Mouse (Mus musculus): ENCODE results near the gene Flt3.

DNA sequence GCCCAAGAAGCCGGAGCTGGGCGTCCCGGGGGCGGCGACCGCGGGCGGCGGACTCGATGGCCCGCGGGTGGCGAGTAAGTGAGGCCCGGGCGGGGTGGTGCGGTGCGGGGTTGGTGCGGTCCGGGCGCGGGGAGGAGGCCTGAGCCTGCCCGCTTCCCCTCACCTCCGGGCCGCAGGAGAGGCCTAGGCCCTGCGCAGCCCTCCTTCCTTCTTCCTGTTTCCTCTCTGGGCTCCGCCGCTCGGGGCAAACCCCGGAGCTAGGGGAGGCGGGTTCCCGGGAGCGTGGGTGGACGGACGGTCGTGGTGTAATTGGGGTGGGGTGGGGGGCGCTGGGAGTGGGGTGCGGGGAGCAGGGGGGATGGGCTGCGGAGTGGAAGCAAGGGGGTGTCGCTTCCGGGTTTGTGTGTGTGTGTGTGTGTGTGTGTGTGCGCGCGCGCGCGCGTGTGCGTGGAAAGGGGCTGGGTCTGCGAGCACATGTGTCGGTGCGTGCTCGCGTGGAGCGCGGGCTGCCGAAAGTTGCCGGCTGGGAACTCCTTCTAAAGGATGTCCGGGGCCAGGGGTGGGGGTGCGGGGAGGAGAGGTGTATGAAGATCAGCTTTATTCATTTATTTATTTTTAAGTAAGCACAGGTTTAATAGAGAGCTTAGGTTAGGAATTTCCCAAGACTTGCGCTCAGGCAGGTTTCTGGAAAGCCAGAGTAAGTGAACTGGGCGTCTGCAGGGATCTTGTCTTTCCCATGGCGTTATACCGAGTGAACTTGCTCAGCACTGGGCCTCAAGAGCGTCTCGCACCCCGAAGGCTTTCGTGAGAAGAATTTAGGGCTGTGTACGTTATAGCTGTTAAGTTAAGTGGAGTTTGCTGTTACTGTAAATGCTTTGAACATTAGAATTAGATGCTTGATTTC, 30.9 kb upstream of the Flt3 start:
- TF ChIP-seq CTCF (IDR thresholded peaks at IDR 0.05; ENCODE audit: low read depth, low read length) (no peak), GATA1 (IDR thresholded peaks at IDR 0.05; ENCODE audit: borderline replicate concordance, low read length) (no peak), TAL1 (conservative IDR thresholded peaks at IDR 0.05; ENCODE audit: low read depth, low read length) (no peak), GATA2 (IDR thresholded peaks at IDR 0.05; ENCODE audit: borderline replicate concordance, low read depth, low read length) (no peak), POLR2AphosphoS5 (IDR thresholded peaks at IDR 0.05; ENCODE audit: insufficient replicate concordance, low read depth, low read length) (no peak)

Data from G1E (cell line).